Mouse (Mus musculus) myocyte (in vitro differentiated cells): Measurements from ENCODE around the gene Cpa1. TPM values are rescaled to one million over a fixed set of nuclear protein-coding genes. Genes with fewer than 3 reads are reported as not detected.

Experiments
- H3K27me3 ChIP-seq: one replicate; pipeline ENCODE4 v1.6.1; 2011; ENCODE audit not compliant: control insufficient read depth, insufficient read depth, insufficient read length
- H3K36me3 ChIP-seq: one replicate; pipeline ENCODE4 v1.6.1; 2011; ENCODE audit not compliant: control insufficient read depth, insufficient read depth
- H3K4me2 ChIP-seq: one replicate; pipeline ENCODE4 v1.6.1; 2011; ENCODE audit warnings: low read depth, control low read depth
- H3K4me3 ChIP-seq: one replicate; pipeline ENCODE4 v1.5.1; 2011; ENCODE audit warnings: mild to moderate bottlenecking, control low read depth, moderate library complexity
- H3K79me2 ChIP-seq: one replicate; pipeline ENCODE4 v1.6.1; 2011; ENCODE audit not compliant: control insufficient read depth, insufficient read depth
- H3ac ChIP-seq: one replicate; pipeline ENCODE4 v1.6.1; 2011; ENCODE audit not compliant: control insufficient read depth, insufficient read length
- CEBPB ChIP-seq: IDR thresholded peaks from 2 replicates; pipeline ENCODE4 v1.6.1; 2011; ENCODE audit warnings: mild to moderate bottlenecking, moderate library complexity; ENCODE audit not compliant: poor library complexity, insufficient read depth, severe bottlenecking
- E2F4 ChIP-seq: IDR thresholded peaks from one replicate; pipeline ENCODE4 v1.6.1; 2011; ENCODE audit warnings: mild to moderate bottlenecking, control low read depth, moderate library complexity; ENCODE audit not compliant: insufficient read depth
- MAX ChIP-seq: IDR thresholded peaks from one replicate; pipeline ENCODE4 v1.6.1; 2011; ENCODE audit warnings: low read depth, mild to moderate bottlenecking, control low read depth
- MYOD1 ChIP-seq, 3 experiments: IDR thresholded peaks; one replicate each; pipeline ENCODE4 v1.6.1; 2011; ENCODE audit warnings: control low read depth in 2 of 3, low read depth in 2 of 3, mild to moderate bottlenecking in 2 of 3, moderate library complexity in 1 of 3; ENCODE audit not compliant: insufficient read length in 2 of 3, control insufficient read depth in 1 of 3
- MYOG ChIP-seq, 3 experiments: IDR thresholded peaks; one replicate each; pipeline ENCODE4 v1.6.1; 2011; ENCODE audit warnings: control low read depth in 2 of 3, low read depth in 2 of 3, mild to moderate bottlenecking in 2 of 3; ENCODE audit not compliant: insufficient read length in 2 of 3, control insufficient read depth in 1 of 3, insufficient read depth in 1 of 3
- POLR2A ChIP-seq: IDR thresholded peaks from one replicate; pipeline ENCODE4 v1.6.1; 2011; ENCODE audit warnings: low read depth, mild to moderate bottlenecking, control low read depth, moderate library complexity; ENCODE audit not compliant: insufficient read length
- POLR2AphosphoS2 ChIP-seq: IDR thresholded peaks from one replicate; pipeline ENCODE4 v1.6.1; 2011; ENCODE audit warnings: low read depth, control low read depth; ENCODE audit not compliant: insufficient read length
- REST ChIP-seq: IDR thresholded peaks from one replicate; pipeline ENCODE4 v1.6.1; 2011; ENCODE audit warnings: mild to moderate bottlenecking, control low read depth, moderate library complexity; ENCODE audit not compliant: insufficient read depth, insufficient read length
- SRF ChIP-seq: IDR thresholded peaks from one replicate; pipeline ENCODE4 v1.6.1; 2011; ENCODE audit warnings: low read depth; ENCODE audit not compliant: control insufficient read depth, insufficient read length
- TCF12 ChIP-seq: IDR thresholded peaks from one replicate; pipeline ENCODE4 v1.6.1; 2011; ENCODE audit warnings: mild to moderate bottlenecking, control low read depth; ENCODE audit not compliant: poor library complexity, insufficient read depth, severe bottlenecking
- TCF3 ChIP-seq: IDR thresholded peaks from one replicate; pipeline ENCODE4 v1.6.1; 2011; ENCODE audit warnings: low read depth, control low read depth; ENCODE audit not compliant: insufficient read length
- USF1 ChIP-seq: IDR thresholded peaks from one replicate; pipeline ENCODE4 v1.6.1; 2011; ENCODE audit warnings: low read depth, mild to moderate bottlenecking, control low read depth, moderate library complexity
- polyA plus RNA-seq: library from polyadenylated mRNA; unstranded; fragments of >200 nt; fragmentation: generic; extraction: Trizol; gene quantifications from one replicate; pipeline ENCODE4 v1.2.1, GENCODE M21; 2012; ENCODE audit warnings: missing spikeins

Cpa1 gene
- polyA plus RNA-seq, 1 experiment, result 0.29 TPM

DNA sequence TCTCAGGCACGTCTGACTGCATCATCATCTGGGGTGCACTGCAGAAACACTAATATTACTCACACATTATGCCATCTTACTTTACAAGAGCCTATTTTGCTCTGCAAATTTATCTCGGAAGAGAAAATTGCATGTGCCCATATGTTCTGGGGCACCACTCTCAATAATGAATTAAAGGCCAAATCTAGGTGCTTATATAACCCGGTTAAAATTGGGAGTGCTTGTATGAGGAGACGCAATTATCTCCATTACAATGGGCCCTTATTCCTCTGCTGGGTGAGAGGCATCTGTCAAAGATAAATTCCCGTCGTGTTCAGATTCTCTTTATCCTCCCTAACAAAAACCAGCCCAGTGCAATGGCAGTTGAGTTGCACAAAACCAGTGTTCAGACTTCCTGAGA is 25.8 kb downstream of the Cpa1 start:
- no peak overlapping the region for H3ac ChIP-seq
- no peaks in the 10 kb centered on the region for H3K79me2 ChIP-seq
- H3K4me2 ChIP-seq, result no peak overlapping the region
- no peaks in the 10 kb centered on the region for H3K36me3 ChIP-seq
- H3K4me3 ChIP-seq, result no peak overlapping the region
- no peak for TF ChIP-seq REST
- no peak for TF ChIP-seq MYOG (IDR thresholded peaks at IDR 0.05; ENCODE audit: control insufficient read depth in 1 of 3, insufficient read depth in 1 of 3, insufficient read length in 2 of 3, low read depth in 2 of 3)
- no peak for TF ChIP-seq E2F4
- TF ChIP-seq SRF, result no peak
- no peak for TF ChIP-seq MYOD1 (IDR thresholded peaks at IDR 0.05; ENCODE audit: control insufficient read depth in 1 of 3, insufficient read length in 2 of 3, low read depth in 2 of 3)
- no peak for TF ChIP-seq POLR2A
- H3K27me3 ChIP-seq, result no peaks in the 10 kb centered on the region

DNA sequence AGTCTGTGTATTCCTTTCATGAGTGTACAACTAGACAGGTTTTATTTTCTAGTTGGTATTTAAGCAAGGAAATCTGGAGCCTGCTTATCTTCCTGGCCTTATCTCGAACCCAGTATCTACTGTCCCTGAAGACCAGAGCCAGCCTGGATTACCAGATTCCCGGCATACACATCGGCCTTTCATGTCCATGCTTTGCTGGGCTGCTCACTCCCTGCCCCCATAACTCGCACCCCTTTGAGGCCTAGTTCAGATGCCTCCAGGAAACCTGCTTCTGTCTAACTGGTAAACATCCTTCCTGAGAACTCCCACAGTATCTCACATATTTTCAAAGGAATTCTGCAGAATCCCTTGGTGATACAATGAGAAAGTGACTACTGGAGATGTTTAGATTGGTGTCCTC is 26.3 kb downstream of the Cpa1 start:
- Histone ChIP-seq H3K4me3 (no peak overlapping the region), H3ac (no peak overlapping the region), H3K4me2 (no peak overlapping the region), H3K27me3 (no peaks in the 10 kb centered on the region), H3K79me2 (no peaks in the 10 kb centered on the region), H3K36me3 (no peaks in the 10 kb centered on the region)
- TF ChIP-seq REST (no peak), SRF (no peak), POLR2AphosphoS2 (no peak), MYOD1 (IDR thresholded peaks at IDR 0.05; ENCODE audit: control insufficient read depth in 1 of 3, insufficient read length in 2 of 3, low read depth in 2 of 3) (no peak), E2F4 (no peak), TCF3 (no peak), USF1 (no peak), CEBPB (no peak), POLR2A (no peak), MAX (no peak), MYOG (IDR thresholded peaks at IDR 0.05; ENCODE audit: control insufficient read depth in 1 of 3, insufficient read depth in 1 of 3, insufficient read length in 2 of 3, low read depth in 2 of 3) (no peak), TCF12 (no peak)

DNA sequence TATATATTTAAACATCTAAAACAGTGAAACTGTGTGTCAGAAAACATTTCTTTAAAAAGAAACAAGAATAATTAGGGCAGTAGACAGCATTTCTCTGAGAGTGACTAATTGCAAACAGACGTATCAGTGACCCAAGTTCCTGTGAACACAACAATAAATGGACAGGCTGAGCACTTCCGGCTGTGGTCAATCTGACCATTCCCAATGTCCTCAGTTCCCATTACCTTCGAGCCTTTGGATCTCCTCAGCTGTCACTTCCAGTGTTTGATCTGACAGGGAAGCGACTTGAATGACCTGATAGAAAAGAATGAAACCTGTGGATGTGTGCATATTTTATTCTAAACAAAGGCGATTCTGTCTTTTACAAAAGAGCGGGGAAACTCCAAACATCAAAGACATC is 27.0 kb downstream of the Cpa1 start:
- Histone ChIP-seq H3K4me3 (no peak overlapping the region), H3K79me2 (no peaks in the 10 kb centered on the region), H3K36me3 (no peaks in the 10 kb centered on the region), H3ac (no peak overlapping the region), H3K27me3 (no peaks in the 10 kb centered on the region), H3K4me2 (no peak overlapping the region)
- TF ChIP-seq MYOD1 (IDR thresholded peaks at IDR 0.05; ENCODE audit: control insufficient read depth in 1 of 3, insufficient read length in 2 of 3, low read depth in 2 of 3), result no peak
- TF ChIP-seq USF1, result no peak
- no peak for TF ChIP-seq POLR2AphosphoS2
- no peak for TF ChIP-seq TCF3
- no peak for TF ChIP-seq REST
- TF ChIP-seq MYOG (IDR thresholded peaks at IDR 0.05; ENCODE audit: control insufficient read depth in 1 of 3, insufficient read depth in 1 of 3, insufficient read length in 2 of 3, low read depth in 2 of 3), result no peak
- TF ChIP-seq SRF, result no peak
- no peak for TF ChIP-seq TCF12
- no peak for TF ChIP-seq POLR2A
- no peak for TF ChIP-seq CEBPB
- TF ChIP-seq MAX, result no peak
- no peak for TF ChIP-seq E2F4

DNA sequence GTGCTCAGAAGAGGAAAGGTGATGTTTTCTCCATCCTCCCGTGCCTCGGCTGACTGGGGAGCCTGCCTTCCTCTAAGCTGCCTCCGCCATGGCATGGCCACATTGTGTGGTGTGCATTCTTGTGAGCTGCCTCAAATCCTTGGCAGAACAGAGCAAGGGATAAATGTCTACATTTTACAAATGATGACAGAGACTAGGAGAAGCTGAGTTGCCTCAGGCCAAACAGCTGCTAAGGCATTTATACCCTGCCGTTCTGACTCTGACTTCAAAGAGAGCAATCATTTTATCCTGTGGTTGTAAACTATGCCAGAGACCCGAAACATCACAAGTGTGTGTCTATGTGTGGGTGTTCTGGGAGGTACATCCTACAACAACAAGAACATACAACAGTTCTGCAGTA is 28.6 kb downstream of the Cpa1 start:
- no peaks in the 10 kb centered on the region for H3K27me3 ChIP-seq
- TF ChIP-seq MAX (no peak), POLR2A (no peak), REST (no peak), MYOD1 (IDR thresholded peaks at IDR 0.05; ENCODE audit: control insufficient read depth in 1 of 3, insufficient read length in 2 of 3, low read depth in 2 of 3) (peak; percentile 20 to 59 (median 34)), MYOG (IDR thresholded peaks at IDR 0.05; ENCODE audit: control insufficient read depth in 1 of 3, insufficient read depth in 1 of 3, insufficient read length in 2 of 3, low read depth in 2 of 3) (no peak), CEBPB (no peak), USF1 (no peak)
- H3K4me2 ChIP-seq, result peak overlapping the region; percentile 1
- no peak overlapping the region for H3K4me3 ChIP-seq
- H3K36me3 ChIP-seq, result no peaks in the 10 kb centered on the region
- no peaks in the 10 kb centered on the region for H3K79me2 ChIP-seq
- H3ac ChIP-seq, result no peak overlapping the region

DNA sequence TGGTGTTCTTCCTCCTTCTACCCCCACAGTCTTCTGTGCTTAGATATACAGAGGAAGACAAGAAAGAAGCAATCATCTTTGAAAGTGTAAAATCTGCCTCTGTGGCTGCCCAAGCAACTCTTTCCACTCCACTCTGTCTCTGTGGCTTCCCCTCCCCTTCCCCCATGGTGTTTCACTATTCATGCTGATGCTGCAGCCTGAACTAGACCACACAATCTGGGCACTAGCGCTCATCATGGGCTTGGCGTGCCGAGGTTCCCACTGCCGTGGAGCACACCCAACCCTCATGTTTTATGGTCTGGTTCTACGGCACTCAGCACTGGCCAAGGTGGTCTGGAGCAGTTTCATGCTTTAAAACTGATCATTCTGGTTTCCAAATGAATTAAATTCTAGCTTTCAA is 32.7 kb downstream of the Cpa1 start:
- Histone ChIP-seq H3K4me3 (no peak overlapping the region), H3K79me2 (no peaks in the 10 kb centered on the region), H3ac (no peak overlapping the region), H3K4me2 (no peak overlapping the region), H3K27me3 (no peaks in the 10 kb centered on the region), H3K36me3 (no peaks in the 10 kb centered on the region)
- TF ChIP-seq E2F4 (no peak), USF1 (no peak), MYOD1 (IDR thresholded peaks at IDR 0.05; ENCODE audit: control insufficient read depth in 1 of 3, insufficient read length in 2 of 3, low read depth in 2 of 3) (no peak), CEBPB (no peak), POLR2AphosphoS2 (no peak), REST (no peak), POLR2A (no peak), TCF3 (no peak), MYOG (IDR thresholded peaks at IDR 0.05; ENCODE audit: control insufficient read depth in 1 of 3, insufficient read depth in 1 of 3, insufficient read length in 2 of 3, low read depth in 2 of 3) (no peak), MAX (no peak), TCF12 (no peak), SRF (no peak)
